Mouse (Mus musculus): ENCODE results near the gene Il17rb.

Il17rb gene

GRCm38 (mm10) chr14:30016666-30017065, 8.0 kb upstream of the Il17rb start:
- DNase-seq (ENCODE audit: low spot score in 2 of 2) = no peak

- no peak for DNase-seq (ENCODE audit: low spot score in 2 of 2)
Observed at GRCm38 (mm10) chr14:30015008-30015407, 6.3 kb upstream of the Il17rb start.

- DNase-seq (ENCODE audit: low spot score in 2 of 2) = no peak
Observed at GRCm38 (mm10) chr14:30014487-30014886, 5.8 kb upstream of the Il17rb start.

- no peak for DNase-seq (ENCODE audit: low spot score in 2 of 2)
Observed at GRCm38 (mm10) chr14:30011886-30012560, 3.3 kb upstream of the Il17rb start.

GRCm38 (mm10) chr14:30009864-30010560, 1.3 kb upstream of the Il17rb start:
- no peak for DNase-seq (ENCODE audit: low spot score in 2 of 2)

- DNase-seq (ENCODE audit: low spot score in 2 of 2) = no peak
Observed at GRCm38 (mm10) chr14:29999475-29999811, 9.3 kb downstream of the Il17rb start.

GRCm38 (mm10) chr14:29998747-29999474, 9.8 kb downstream of the Il17rb start:
- DNase-seq (ENCODE audit: low spot score in 2 of 2) = no peak

- no peak for DNase-seq (ENCODE audit: low spot score in 2 of 2)
Observed at GRCm38 (mm10) chr14:29997345-29997744, 11.4 kb downstream of the Il17rb start.

GRCm38 (mm10) chr14:29996000-29996751, 12.5 kb downstream of the Il17rb start:
- no peak for DNase-seq (ENCODE audit: low spot score in 2 of 2)

GRCm38 (mm10) chr14:29994976-29995375, 13.7 kb downstream of the Il17rb start:
- no peak for DNase-seq (ENCODE audit: low spot score in 2 of 2)

- no peak for DNase-seq (ENCODE audit: low spot score in 2 of 2)
Observed at GRCm38 (mm10) chr14:29988337-29988736, 20.4 kb downstream of the Il17rb start.

GRCm38 (mm10) chr14:29987739-29988138, 21.0 kb downstream of the Il17rb start:
- DNase-seq (ENCODE audit: low spot score in 2 of 2) = no peak

- no peak for DNase-seq (ENCODE audit: low spot score in 2 of 2)
Observed at GRCm38 (mm10) chr14:29987276-29987675, 21.4 kb downstream of the Il17rb start.

GRCm38 (mm10) chr14:29986096-29986495, 22.6 kb downstream of the Il17rb start:
- DNase-seq (ENCODE audit: low spot score in 2 of 2) = no peak

- DNase-seq (ENCODE audit: low spot score in 2 of 2) = no peak
Observed at GRCm38 (mm10) chr14:29980447-29981205, 28.1 kb downstream of the Il17rb start.

- peak; percentile 83 to 93 for DNase-seq (ENCODE audit: low spot score in 2 of 2)
Observed at GRCm38 (mm10) chr14:29978254-29979204, 30.2 kb downstream of the Il17rb start, which contains the start of gene Actr8. TSS of gene Actr8 (plus strand) at chr14:29978337.

- DNase-seq (ENCODE audit: low spot score in 2 of 2) = no peak
Observed at GRCm38 (mm10) chr14:29976927-29977326, 31.8 kb downstream of the Il17rb start.

- no peak for DNase-seq (ENCODE audit: low spot score in 2 of 2)
Observed at GRCm38 (mm10) chr14:29971993-29972392, 36.7 kb downstream of the Il17rb start.

GRCm38 (mm10) chr14:29971446-29971845, 37.2 kb downstream of the Il17rb start:
- DNase-seq (ENCODE audit: low spot score in 2 of 2) = no peak

All from frontal cortex, postnatal 10 days (tissue).